Mouse (Mus musculus) small intestine, adult 2 months (tissue): Measurements from ENCODE around the gene Hist1h4f. TPM values are rescaled to one million over a fixed set of nuclear protein-coding genes. Genes with fewer than 3 reads are reported as not detected.
"Not testable (repeated sequence)": the region's sequence is repeated elsewhere in the genome, so short reads cannot be mapped to it uniquely, and the experiment has no call there.

Experiments used
- H3K27ac ChIP-seq: fragments of 200-500 bp; 2 replicates; pipeline ENCODE4 v1.5.1; 2012; ENCODE audit warnings: low read depth, low read length, control low read depth, inconsistent platforms; ENCODE audit not compliant: insufficient read depth
- H3K27me3 ChIP-seq: fragments of 200-500 bp; 2 replicates; pipeline ENCODE4 v1.6.1; 2012; ENCODE audit warnings: mild to moderate bottlenecking, moderate library complexity, low read length, inconsistent platforms; ENCODE audit not compliant: control insufficient read depth, insufficient read depth
- H3K36me3 ChIP-seq: fragments of 200-500 bp; 2 replicates; pipeline ENCODE4 v1.6.1; 2012; ENCODE audit warnings: mild to moderate bottlenecking, low read length, control low read depth, inconsistent platforms; ENCODE audit not compliant: control insufficient read depth, insufficient read depth
- H3K4me1 ChIP-seq: fragments of 200-500 bp; 2 replicates; pipeline ENCODE4 v1.6.1; 2012; ENCODE audit warnings: low read length, inconsistent platforms, mixed read lengths; ENCODE audit not compliant: control insufficient read depth, insufficient read depth, insufficient read length
- H3K4me3 ChIP-seq: fragments of 200-500 bp; 2 replicates; pipeline ENCODE4 v1.5.1; 2012; ENCODE audit warnings: low read depth, mild to moderate bottlenecking, control low read depth, inconsistent platforms, low read length, moderate library complexity
- CTCF ChIP-seq: fragments of 200-500 bp; IDR thresholded peaks from 2 replicates; pipeline ENCODE4 v1.5.1; 2012; ENCODE audit warnings: low read depth, mild to moderate bottlenecking, control low read depth, inconsistent platforms, low read length, moderate library complexity, mixed read lengths; ENCODE audit not compliant: insufficient replicate concordance, insufficient read length; ENCODE audit errors: extremely low read depth
- POLR2A ChIP-seq: fragments of 200-500 bp; IDR thresholded peaks from 2 replicates; pipeline ENCODE4 v1.6.1; 2012; ENCODE audit warnings: low read depth, mild to moderate bottlenecking, control low read depth, inconsistent platforms, low read length, moderate library complexity
- WGBS: fragments of 180-500 bp; shearing (Covaris S2); methylation state at CpG from one replicate; pipeline ENCODE4 v1.1.7; 2018; 5-methylcytosine and 5-hydroxymethylcytosine counted together
- polyA plus RNA-seq: library from polyadenylated mRNA; depleted of rRNA; stranded (reverse); fragments of >200 nt; gene quantifications from 2 replicates; pipeline ENCODE4 v1.2.3, GENCODE M21; 2012; rRNA removed

Hist1h4f gene
- polyA plus RNA-seq, result 13.6 and 21.3 TPM in 2 replicates

DNA sequence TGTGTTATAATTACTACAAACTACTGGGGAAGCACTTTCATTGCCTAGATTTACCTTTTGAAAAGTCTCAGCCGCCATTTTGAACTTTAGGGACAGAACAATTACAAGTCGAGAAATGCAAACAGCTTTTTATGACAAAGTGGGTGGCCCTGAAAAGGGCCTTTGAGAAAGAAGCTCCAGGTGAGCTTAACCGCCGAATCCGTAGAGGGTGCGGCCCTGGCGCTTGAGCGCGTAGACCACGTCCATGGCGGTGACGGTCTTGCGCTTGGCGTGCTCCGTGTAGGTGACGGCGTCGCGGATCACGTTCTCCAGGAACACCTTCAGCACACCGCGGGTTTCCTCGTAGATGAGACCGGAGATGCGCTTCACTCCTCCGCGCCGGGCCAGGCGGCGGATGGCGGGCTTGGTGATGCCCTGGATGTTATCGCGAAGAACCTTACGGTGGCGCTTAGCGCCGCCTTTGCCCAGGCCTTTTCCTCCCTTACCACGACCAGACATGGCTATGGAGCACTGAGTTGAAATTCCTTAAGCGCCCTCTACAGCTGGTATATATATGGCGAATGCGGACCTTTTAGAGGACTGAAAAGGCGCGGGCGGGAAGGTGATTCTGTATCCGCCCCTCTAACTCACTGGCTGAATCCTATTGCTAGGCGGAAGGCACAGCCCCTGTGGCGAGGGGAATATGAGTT, at the start of gene Hist1h4f:
Hist1h4f (minus strand) TSS at position 503 of the 689 bp plus-strand sequence.
- not testable (repeated sequence) for H3K36me3 ChIP-seq, H3K4me1 ChIP-seq, H3K27me3 ChIP-seq
- H3K27ac ChIP-seq, result peak within 1 kb of the TSS; percentile 53
- peak within 1 kb of the TSS; percentile 66 for H3K4me3 ChIP-seq
- under 1% methylated on average over 47 of the region's 47 CpGs for WGBS
- peak; percentile 85 for TF ChIP-seq POLR2A

DNA sequence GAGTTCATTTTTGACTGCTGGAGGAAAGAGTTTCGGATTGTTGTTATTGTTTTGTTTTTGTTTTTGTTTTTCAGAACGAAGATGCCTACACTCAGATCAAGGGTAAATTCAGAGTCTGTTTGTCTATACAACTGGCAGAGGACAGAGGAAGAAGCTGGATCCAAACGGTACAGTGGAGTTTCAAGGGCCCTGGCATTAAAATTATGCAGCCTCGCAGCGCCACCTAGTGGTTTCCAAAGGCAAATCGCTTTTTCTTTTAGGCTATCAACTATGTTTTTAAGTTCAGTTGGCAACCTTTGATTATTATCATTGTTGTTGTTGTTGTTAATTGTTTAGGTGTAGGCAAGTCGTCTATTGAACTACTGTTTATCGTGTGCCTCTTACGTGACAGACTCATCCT, 46.5 kb upstream of the Hist1h4f start:
- Histone ChIP-seq H3K27ac (no peak overlapping the region), H3K27me3 (no peaks in the 10 kb centered on the region), H3K4me1 (peaks cover 9% of the 10 kb centered on the region; the same call in 1 of the 2 replicates), H3K36me3 (no peaks in the 10 kb centered on the region), H3K4me3 (no peak overlapping the region)
- peak; percentile 64; the same call in 1 of the 2 replicates for TF ChIP-seq CTCF
- TF ChIP-seq POLR2A, result no peak
- WGBS, result 7% methylated on average over 9 of the region's 9 CpGs

DNA sequence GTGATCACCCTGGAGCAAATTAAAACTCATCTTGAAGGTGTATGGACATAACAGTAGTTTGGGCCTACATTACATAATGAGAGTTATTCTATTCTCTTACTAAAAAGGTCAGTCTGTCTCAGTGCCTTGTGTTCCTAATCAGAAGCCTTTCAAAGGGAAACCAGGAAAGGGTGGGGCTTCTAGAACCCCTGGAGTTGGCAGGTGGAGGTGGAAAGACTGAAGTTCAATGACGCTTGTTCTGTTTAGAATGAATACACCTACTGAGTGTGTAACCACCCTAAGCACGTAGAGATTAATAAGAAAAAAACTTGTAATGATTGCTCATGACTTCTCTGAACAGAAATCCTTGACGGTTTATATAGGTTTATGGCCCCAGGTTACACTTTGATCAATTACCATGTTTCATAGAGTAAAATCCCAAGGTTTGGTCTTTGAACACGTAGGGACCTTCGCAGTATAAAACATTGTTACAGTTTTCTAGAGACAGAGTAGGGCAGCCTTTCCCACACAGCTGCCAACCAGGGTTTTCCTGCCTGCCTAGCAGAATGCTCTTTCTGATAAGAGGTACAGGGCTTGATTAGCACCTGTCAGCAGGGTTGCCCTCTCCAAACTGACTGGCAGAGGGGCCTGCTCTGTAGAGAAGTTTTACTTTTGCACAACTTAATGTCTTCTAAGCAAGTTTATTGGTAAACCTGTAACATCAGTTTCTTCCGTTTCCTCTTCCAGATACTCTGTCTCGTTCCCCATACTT, 44.3 kb upstream of the Hist1h4f start:
- 33% methylated on average over 7 of the region's 7 CpGs for WGBS
- H3K4me1 ChIP-seq, result peaks cover 10% of the 10 kb centered on the region; the same call in 1 of the 2 replicates
- TF ChIP-seq POLR2A (no peak), CTCF (no peak)
- no peaks in the 10 kb centered on the region for H3K36me3 ChIP-seq
- H3K27ac ChIP-seq, result peak overlapping the region; percentile 73
- H3K4me3 ChIP-seq, result no peak overlapping the region
- H3K27me3 ChIP-seq, result no peaks in the 10 kb centered on the region

DNA sequence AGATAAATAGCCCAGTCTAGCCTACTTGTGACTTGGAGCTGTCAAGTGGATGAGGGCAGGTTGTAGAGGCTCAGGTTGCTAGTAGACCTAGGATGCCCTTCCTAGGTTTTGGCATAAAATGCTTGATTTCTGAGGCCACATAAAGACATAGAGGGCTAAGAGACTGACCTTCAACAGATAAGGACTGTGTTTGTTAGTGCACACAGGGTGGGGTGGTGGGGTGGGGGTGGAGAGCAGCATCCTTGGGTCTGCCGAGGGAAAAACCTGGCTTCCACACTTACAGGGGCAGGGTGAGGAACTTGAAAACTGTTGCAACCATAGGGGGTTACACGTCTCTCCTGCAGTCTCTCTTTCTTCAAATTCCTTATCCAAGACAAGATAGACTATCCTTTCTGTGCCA, 43.7 kb upstream of the Hist1h4f start:
- no peak for TF ChIP-seq CTCF
- TF ChIP-seq POLR2A, result no peak
- WGBS, result 29% methylated on average over 2 of the region's 2 CpGs
- Histone ChIP-seq H3K36me3 (no peaks in the 10 kb centered on the region), H3K4me1 (peaks cover 10% of the 10 kb centered on the region; the same call in 1 of the 2 replicates), H3K4me3 (no peak overlapping the region), H3K27ac (0 out of 2 replicates have a peak overlapping the region, but pooled peaks have one; percentile 12), H3K27me3 (no peaks in the 10 kb centered on the region)

DNA sequence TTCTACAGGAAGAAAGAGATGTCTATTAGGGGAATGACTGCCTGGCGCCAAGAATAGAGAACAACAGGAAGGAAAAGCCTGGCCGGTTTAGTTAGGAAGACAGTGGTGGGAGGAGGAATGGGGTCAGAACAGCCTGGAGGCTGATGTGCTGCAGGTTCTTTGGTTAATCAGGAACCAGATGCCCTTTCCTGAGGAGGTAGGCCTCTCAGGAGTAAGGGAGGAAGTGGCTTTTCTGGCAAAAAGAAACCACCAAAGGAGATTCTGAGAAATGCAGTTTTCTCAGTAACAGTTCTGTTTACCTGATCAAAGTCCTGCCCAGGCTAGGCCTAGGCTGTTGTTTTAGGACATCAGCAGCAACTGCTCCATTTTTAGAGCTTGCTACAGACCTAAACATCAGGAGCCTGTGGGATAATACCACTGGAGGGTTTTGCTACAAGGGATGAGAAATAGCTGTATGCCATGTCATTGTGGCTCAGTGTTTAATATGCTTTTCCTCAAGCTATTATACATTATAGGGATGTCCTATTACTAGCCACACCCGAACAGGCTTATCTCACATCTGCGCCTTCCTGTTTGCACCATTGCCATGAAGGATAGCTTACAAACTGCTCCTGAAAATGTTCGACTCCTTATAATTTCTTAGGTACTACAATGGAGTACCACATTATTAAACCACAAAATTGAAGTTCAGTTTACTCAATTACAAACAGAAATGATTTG, 41.8 kb upstream of the Hist1h4f start:
- H3K27ac ChIP-seq, result peak overlapping the region; percentile 77
- peaks cover 10% of the 10 kb centered on the region; the same call in 1 of the 2 replicates for H3K4me1 ChIP-seq
- TF ChIP-seq POLR2A (no peak), CTCF (no peak)
- H3K36me3 ChIP-seq, result no peaks in the 10 kb centered on the region
- H3K4me3 ChIP-seq, result no peak overlapping the region
- WGBS, result 15% methylated on average over 5 of the region's 5 CpGs
- no peaks in the 10 kb centered on the region for H3K27me3 ChIP-seq

DNA sequence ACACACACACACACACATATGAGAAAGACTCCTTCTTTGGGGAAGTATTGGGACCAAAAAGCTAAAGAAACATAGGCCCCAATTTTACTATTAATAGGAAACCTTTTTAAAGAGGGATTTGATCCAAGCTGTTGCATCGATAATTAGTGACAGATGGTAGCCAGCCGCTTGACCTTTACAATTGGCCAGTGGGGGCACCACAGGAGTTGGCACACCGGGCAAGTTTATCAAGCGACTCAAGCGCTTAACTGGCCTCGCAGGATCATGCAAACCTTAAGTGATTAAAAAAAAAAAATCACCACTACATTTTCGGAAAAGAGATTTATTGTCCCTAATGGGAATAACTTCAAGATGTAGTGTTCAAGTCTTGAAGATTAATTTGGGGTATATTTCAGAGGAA, 41.2 kb upstream of the Hist1h4f start:
- H3K36me3 ChIP-seq, result no peaks in the 10 kb centered on the region
- peaks cover 10% of the 10 kb centered on the region; the same call in 1 of the 2 replicates for H3K4me1 ChIP-seq
- H3K27ac ChIP-seq, result 0 out of 2 replicates have a peak overlapping the region, but pooled peaks have one; percentile 77
- 42% methylated on average over 7 of the region's 7 CpGs for WGBS
- H3K27me3 ChIP-seq, result no peaks in the 10 kb centered on the region
- TF ChIP-seq CTCF (no peak), POLR2A (no peak)
- H3K4me3 ChIP-seq, result no peak overlapping the region

DNA sequence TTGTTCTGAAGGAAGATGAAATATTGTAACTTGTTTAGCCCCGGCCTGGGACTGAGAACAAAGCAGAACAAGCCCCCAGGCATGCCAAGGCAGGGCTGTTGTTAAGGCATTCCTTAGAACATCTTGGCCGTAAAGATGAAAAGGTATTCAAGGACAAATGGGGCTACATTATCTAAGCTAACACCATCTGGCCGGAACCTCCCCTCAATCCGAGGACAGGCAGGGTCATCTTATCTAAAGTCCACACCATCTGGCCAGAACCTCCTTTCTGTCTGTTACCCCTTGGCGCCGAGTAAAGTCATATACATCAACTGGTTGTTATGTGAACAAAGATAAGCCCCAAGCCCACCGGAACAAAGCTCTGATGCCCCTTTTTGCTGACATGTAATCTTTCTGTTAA, 40.4 kb upstream of the Hist1h4f start:
- H3K27ac ChIP-seq, H3K4me1 ChIP-seq, H3K27me3 ChIP-seq, H3K4me3 ChIP-seq, H3K36me3 ChIP-seq: not testable (repeated sequence)
- 78% methylated on average over 7 of the region's 7 CpGs for WGBS
